Mouse (Mus musculus): ENCODE measurements around the gene Sdk2. TPM values are rescaled to one million over a fixed set of nuclear protein-coding genes. Genes with fewer than 3 reads are reported as not detected.

Sdk2 gene
- total and polyA plus RNA-seq, 2 experiments from 2014 or later, result 1.9 to 18.5 TPM

- 84% methylated on average over 7 of the region's 7 CpGs for WGBS
- no peak for ATAC-seq
- DNase-seq, result no peak
These were observed 36.6 kb downstream of the Sdk2 start for GRCm38 (mm10) chr11:114030214-114030613.

DNA sequence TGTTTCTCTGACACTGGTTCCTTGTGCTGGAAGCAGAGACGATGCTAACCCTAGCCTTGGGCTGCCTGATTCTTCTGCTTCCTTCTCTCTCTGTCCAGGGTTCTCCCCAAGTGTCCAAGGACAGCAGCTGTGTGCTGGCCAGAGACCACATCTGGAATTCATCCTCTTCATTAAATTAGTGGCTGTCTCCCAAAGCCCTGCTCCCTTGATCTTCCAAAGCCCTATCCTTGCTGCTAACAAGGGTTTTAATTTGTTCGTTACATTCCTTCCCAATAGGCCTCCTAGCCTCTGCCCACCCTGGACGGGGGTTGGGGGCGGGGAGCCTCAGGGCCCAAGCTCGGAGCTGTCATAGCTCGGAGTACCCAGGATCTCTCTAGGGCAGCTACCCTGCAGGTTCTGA, 38.3 kb downstream of the Sdk2 start:
- no peak for DNase-seq
- WGBS, result 52% methylated on average over 6 of the region's 6 CpGs
- H3K9ac ChIP-seq, result no peak overlapping the region
- ATAC-seq, result no peak
- H3K9me3 ChIP-seq (ENCODE audit: low read length), result no peaks in the 10 kb centered on the region
- no peak overlapping the region for H3K4me3 ChIP-seq (ENCODE audit: low read depth, low read length)
- no peak overlapping the region for H3K4me2 ChIP-seq (ENCODE audit: low read depth)
- TF ChIP-seq CTCF (IDR thresholded peaks at IDR 0.05; ENCODE audit: low read depth), result no peak
- no peaks in the 10 kb centered on the region for H3K27me3 ChIP-seq (ENCODE audit: insufficient read depth, low read length)
- no peaks in the 10 kb centered on the region for H3K36me3 ChIP-seq (ENCODE audit: insufficient read depth)
- no peak overlapping the region for H3K27ac ChIP-seq (ENCODE audit: low read depth, low read length)
- H3K4me1 ChIP-seq (ENCODE audit: insufficient read depth), result no peaks in the 10 kb centered on the region

More at GRCm38 (mm10) chr11:114030214-114030613, 36.6 kb downstream of the Sdk2 start:
- no peaks in the 10 kb centered on the region for H3K4me1 ChIP-seq (ENCODE audit: insufficient read depth)
- H3K27ac ChIP-seq (ENCODE audit: low read depth, low read length), result no peak overlapping the region
- no peak overlapping the region for H3K9ac ChIP-seq
- H3K27me3 ChIP-seq (ENCODE audit: insufficient read depth, low read length), result no peaks in the 10 kb centered on the region
- no peak for TF ChIP-seq CTCF (IDR thresholded peaks at IDR 0.05; ENCODE audit: low read depth)
- H3K4me3 ChIP-seq (ENCODE audit: low read depth, low read length), result no peak overlapping the region
- H3K9me3 ChIP-seq (ENCODE audit: low read length), result no peaks in the 10 kb centered on the region
- H3K36me3 ChIP-seq (ENCODE audit: insufficient read depth), result no peaks in the 10 kb centered on the region
- no peak overlapping the region for H3K4me2 ChIP-seq (ENCODE audit: low read depth)

DNA sequence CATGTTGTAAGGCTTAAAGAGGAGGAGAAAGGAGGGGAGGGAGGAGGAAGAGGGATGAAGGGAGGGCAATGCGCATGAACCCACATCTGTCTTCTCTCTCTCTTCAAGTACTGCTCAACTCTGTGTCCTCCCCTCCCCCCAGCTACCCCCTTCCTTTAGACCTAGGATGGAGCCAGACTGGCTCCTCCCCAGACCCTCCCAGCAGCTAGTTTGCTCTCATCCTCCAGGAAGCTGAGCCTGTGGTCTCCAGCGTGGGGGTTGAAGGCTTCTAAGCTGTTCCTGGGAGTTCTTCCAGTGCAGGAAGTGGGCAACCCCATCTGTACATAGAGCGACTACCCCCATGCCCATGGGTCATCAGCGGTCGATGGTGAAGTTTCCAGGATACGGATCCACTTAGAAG, 38.8 kb downstream of the Sdk2 start:
- no peaks in the 10 kb centered on the region for H3K36me3 ChIP-seq (ENCODE audit: insufficient read depth)
- WGBS, result 87% methylated on average over 6 of the region's 6 CpGs
- TF ChIP-seq CTCF (IDR thresholded peaks at IDR 0.05; ENCODE audit: low read depth), result no peak

DNA sequence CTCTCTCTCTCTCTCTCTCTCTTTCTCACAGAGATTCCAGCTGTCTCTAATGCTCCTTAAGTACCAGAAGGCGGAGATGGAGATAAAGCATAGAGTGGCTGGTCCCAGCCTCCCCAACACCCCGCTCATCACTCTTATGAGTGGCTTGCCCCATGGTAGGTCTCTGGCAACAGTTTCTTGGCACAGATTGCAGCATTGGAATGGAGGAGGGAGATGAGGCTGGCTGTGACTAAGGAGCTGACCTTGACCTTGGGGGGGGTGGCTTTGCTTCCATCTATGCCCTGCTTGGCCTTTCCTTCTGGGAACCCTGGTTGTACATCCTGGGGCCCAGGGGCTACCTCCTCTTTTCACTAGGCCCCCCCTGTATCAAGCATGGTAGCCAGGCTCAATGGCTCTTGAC, 41.8 kb downstream of the Sdk2 start:
- Histone ChIP-seq H3K4me2 (ENCODE audit: low read depth) (no peak overlapping the region), H3K36me3 (ENCODE audit: insufficient read depth) (no peaks in the 10 kb centered on the region), H3K4me1 (ENCODE audit: insufficient read depth) (no peaks in the 10 kb centered on the region), H3K9me3 (ENCODE audit: low read length) (no peaks in the 10 kb centered on the region), H3K27ac (ENCODE audit: low read depth, low read length) (no peak overlapping the region), H3K4me3 (ENCODE audit: low read depth, low read length) (no peak overlapping the region), H3K27me3 (ENCODE audit: insufficient read depth, low read length) (no peaks in the 10 kb centered on the region), H3K9ac (no peak overlapping the region)
- no peak for ATAC-seq
- WGBS, result 89% methylated on average over 2 of the region's 2 CpGs
- TF ChIP-seq CTCF (IDR thresholded peaks at IDR 0.05; ENCODE audit: low read depth), result no peak
- DNase-seq, result no peak

More for the DNA sequence above, 38.8 kb downstream of the Sdk2 start:
- Histone ChIP-seq H3K4me3 (ENCODE audit: low read depth, low read length) (no peak overlapping the region), H3K9ac (no peak overlapping the region), H3K27ac (ENCODE audit: low read depth, low read length) (no peak overlapping the region), H3K4me1 (ENCODE audit: insufficient read depth) (no peaks in the 10 kb centered on the region), H3K27me3 (ENCODE audit: insufficient read depth, low read length) (no peaks in the 10 kb centered on the region), H3K4me2 (ENCODE audit: low read depth) (no peak overlapping the region), H3K9me3 (ENCODE audit: low read length) (no peaks in the 10 kb centered on the region)
- ATAC-seq, result no peak
- DNase-seq, result no peak

DNA sequence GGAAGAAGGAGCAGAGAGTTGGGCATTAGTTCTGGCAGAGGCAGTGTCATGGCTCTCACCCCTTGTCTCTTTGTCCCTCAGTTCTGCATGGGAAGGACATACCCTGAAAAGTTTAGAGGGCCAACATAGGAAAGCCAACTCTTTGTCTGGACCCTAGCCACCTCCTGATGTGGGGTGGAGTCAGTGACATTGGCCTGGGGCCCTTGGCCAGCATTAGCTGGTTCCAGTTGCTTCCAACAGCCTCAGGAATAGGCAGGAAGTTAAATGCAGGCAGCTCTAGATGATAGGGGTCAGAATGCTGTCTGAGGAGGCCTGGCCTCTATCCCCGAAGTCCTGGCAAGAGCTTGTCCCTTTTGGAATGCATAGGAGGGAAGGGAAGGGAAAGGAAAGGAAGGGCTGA, 42.9 kb downstream of the Sdk2 start:
- H3K9me3 ChIP-seq (ENCODE audit: low read length), result no peaks in the 10 kb centered on the region
- no peaks in the 10 kb centered on the region for H3K36me3 ChIP-seq (ENCODE audit: insufficient read depth)
- H3K27ac ChIP-seq (ENCODE audit: low read depth, low read length), result no peak overlapping the region
- ATAC-seq (no peak), DNase-seq (no peak)
- H3K4me2 ChIP-seq (ENCODE audit: low read depth), result no peak overlapping the region
- no peak for TF ChIP-seq CTCF (IDR thresholded peaks at IDR 0.05; ENCODE audit: low read depth)
- WGBS, result 71% methylated on average over 1 of the region's 1 CpGs
- H3K4me1 ChIP-seq (ENCODE audit: insufficient read depth), result peaks cover 4% of the 10 kb centered on the region; the same call in 1 of the 2 replicates
- no peaks in the 10 kb centered on the region for H3K27me3 ChIP-seq (ENCODE audit: insufficient read depth, low read length)
- no peak overlapping the region for H3K4me3 ChIP-seq (ENCODE audit: low read depth, low read length)
- no peak overlapping the region for H3K9ac ChIP-seq

DNA sequence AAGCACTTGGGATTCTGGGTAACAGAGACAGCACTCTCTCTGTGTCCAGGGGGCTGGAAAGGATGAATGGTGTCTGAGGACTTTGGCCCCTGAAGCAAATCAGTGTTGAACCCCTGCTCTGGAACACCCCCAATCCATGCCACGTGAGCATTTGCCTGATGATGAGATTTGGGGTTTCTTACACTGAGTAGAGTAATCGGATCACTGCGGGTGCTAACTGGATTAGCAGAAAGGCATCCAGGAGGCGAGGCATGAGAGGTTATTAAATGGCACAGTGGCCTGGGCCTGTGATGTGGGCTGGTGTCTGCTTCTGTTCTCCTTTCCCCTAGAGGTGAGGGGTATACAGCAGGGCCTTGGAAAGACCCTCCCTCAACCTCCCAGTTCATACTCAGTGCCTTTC, 44.7 kb downstream of the Sdk2 start:
- no peaks in the 10 kb centered on the region for H3K36me3 ChIP-seq (ENCODE audit: insufficient read depth)
- no peak for TF ChIP-seq CTCF (IDR thresholded peaks at IDR 0.05; ENCODE audit: low read depth)
- DNase-seq, result no peak
- no peak overlapping the region for H3K4me3 ChIP-seq (ENCODE audit: low read depth, low read length)
- peaks cover 7% of the 10 kb centered on the region; the same call in 1 of the 2 replicates for H3K4me1 ChIP-seq (ENCODE audit: insufficient read depth)
- no peak overlapping the region for H3K27ac ChIP-seq (ENCODE audit: low read depth, low read length)
- H3K9me3 ChIP-seq (ENCODE audit: low read length), result no peaks in the 10 kb centered on the region
- no peak overlapping the region for H3K4me2 ChIP-seq (ENCODE audit: low read depth)
- H3K27me3 ChIP-seq (ENCODE audit: insufficient read depth, low read length), result no peaks in the 10 kb centered on the region
- ATAC-seq, result no peak
- no peak overlapping the region for H3K9ac ChIP-seq
- WGBS, result 70% methylated on average over 4 of the region's 4 CpGs

DNA sequence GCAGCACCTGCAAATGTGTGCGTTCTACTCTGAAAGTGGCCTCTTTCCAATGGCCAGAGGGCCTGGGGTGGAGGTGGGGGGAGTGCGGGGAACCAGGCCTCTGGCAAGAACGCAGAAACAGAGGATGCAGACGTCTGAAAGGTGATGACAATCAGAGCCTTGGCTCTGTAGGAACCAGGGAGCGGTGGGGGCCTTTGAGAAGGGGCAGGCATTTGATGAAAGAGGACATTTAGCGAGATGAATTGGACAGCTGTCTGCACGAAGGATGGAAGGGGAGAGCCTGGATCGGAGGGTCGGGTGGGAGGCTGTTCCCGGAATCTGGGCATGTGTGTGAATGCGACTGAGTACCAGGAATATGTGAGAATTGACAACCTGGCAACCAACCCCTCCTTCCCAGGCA, 47.8 kb downstream of the Sdk2 start:
- Histone ChIP-seq H3K4me2 (ENCODE audit: low read depth) (no peak overlapping the region), H3K27ac (ENCODE audit: low read depth, low read length) (no peak overlapping the region), H3K4me3 (ENCODE audit: low read depth, low read length) (no peak overlapping the region), H3K9ac (peak overlapping the region; percentile 10; the same call in 1 of the 2 replicates), H3K9me3 (ENCODE audit: low read length) (no peaks in the 10 kb centered on the region), H3K27me3 (ENCODE audit: insufficient read depth, low read length) (no peaks in the 10 kb centered on the region), H3K4me1 (ENCODE audit: insufficient read depth) (peaks cover 7% of the 10 kb centered on the region; the same call in 1 of the 2 replicates), H3K36me3 (ENCODE audit: insufficient read depth) (no peaks in the 10 kb centered on the region)
- 11% methylated on average over 11 of the region's 11 CpGs for WGBS
- ATAC-seq, result peak; percentile 50; the same call in 1 of the 2 replicates
- no peak for TF ChIP-seq CTCF (IDR thresholded peaks at IDR 0.05; ENCODE audit: low read depth)
- no peak for DNase-seq

All from forebrain, postnatal 0 days (tissue).